Mouse (Mus musculus): ENCODE results near the gene Tbcd.

- no peak for TF ChIP-seq CTCF (IDR thresholded peaks at IDR 0.05; ENCODE audit: insufficient read depth, low read depth, low read length)
- no peak for TF ChIP-seq POLR2A (IDR thresholded peaks at IDR 0.05; ENCODE audit: insufficient read depth, low read depth, low read length)
Measured at GRCm38 (mm10) chr11:121490651-121491050, 38.9 kb downstream of the Tbcd start.
